Mouse (Mus musculus) frontal cortex, postnatal 14 days (tissue): ENCODE data around the gene Gpd1.
"Not testable (repeated sequence)": the region's sequence is repeated elsewhere in the genome, so short reads cannot be mapped to it uniquely, and the experiment has no call there.

Experiments used
- DNase-seq, 2 experiments: peaks; one replicate each; pipeline ENCODE4 v3.0.0; 2022; ENCODE audit warnings: low spot score in 2 of 2

Gene Gpd1

GRCm38 (mm10) chr15:99771601-99772276 is 54.4 kb downstream of the Gpd1 start:
- DNase-seq, result peak; percentile 23 to 33

DNA sequence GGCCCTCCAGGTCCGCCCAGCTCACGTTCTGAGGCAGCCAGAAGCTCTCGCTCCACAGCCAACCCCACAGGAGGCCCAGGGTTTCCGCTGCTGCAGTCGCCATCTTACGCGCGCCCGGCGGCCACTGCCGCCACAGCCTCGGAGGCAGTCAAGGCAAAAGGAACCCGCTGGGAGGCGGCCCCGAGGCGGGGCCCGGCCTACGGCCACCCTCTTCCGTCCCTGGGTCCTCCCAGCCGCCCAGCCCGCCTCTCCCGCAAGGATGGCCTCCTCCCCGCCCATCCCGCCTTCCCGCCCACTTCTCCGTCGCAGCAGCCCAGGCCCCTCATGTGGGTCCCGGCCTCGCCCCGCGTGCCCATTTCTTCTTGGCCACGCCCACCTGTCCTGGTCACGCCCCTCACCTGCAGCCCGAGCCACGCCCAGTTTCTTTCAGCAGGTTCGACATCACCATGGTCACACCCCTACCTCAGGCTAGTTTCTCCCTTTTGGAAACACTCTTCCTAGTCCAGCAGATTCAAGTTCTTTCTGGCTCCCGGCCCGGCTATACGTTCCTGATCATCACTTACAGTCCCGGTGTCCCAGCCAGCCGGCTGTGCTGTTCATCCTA is 55.1 kb downstream of the Gpd1 start:
- peak; percentile 53 to 78 for DNase-seq

GRCm38 (mm10) chr15:99772881-99772924 is 55.4 kb downstream of the Gpd1 start, which contains the start of gene Cers5:
Gene Cers5 (minus strand): TSS chr15:99772885.
- DNase-seq, result not testable (repeated sequence)

DNA sequence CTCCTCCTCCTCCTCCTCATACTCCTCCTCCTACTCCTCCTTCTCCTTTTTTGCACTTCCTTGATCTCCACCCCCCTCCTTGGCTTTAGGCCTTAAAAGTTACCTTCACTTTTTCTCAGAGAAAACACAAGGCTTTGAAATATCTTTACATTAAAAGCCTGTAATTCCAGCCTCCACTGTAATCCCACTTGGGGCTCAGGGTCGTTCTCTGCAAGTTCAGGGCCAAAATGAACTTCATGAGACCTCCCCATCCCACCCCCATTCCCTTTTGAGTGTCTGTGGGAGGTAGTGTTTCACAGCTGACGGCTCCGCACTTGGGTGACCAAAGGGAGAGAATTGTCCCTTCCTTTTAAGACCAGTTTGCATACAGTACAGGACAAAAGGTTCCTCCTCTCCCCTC is 55.6 kb downstream of the Gpd1 start:
- DNase-seq, result no peak
